Mouse (Mus musculus) hindbrain, embryonic 15.5 days (tissue): ENCODE data around the gene Prkd2. TPM values are rescaled to one million over a fixed set of nuclear protein-coding genes. Genes with fewer than 3 reads are reported as not detected.

Experiments
- ATAC-seq: fragments of 200-750 bp; cut with Nextera tagmentation; 2 replicates; pipeline ENCODE4 v1.8.0; 2017; ENCODE audit warnings: low read depth, moderate number of reproducible peaks, moderate TSS enrichment; ENCODE audit not compliant: low FRiP score
- H3K27ac ChIP-seq: fragments of 300-500 bp; sonication (generic); replicated peaks from 2 replicates; pipeline ENCODE4 v1.5.1; 2015; ENCODE audit warnings: mild to moderate bottlenecking, inconsistent platforms
- H3K27me3 ChIP-seq: fragments of 300-500 bp; sonication (generic); 2 replicates; pipeline ENCODE4 v1.6.1; 2015; ENCODE audit warnings: control low read depth, inconsistent platforms
- H3K36me3 ChIP-seq: fragments of 300-500 bp; sonication (generic); 2 replicates; pipeline ENCODE4 v1.6.1; 2015; ENCODE audit warnings: control low read depth, inconsistent platforms
- H3K4me1 ChIP-seq: fragments of 300-500 bp; sonication (generic); replicated peaks from 2 replicates; pipeline ENCODE4 v1.6.1; 2015; ENCODE audit warnings: control low read depth, inconsistent platforms
- H3K4me2 ChIP-seq: fragments of 300-500 bp; sonication (generic); 2 replicates; pipeline ENCODE4 v1.6.1; 2015; ENCODE audit warnings: moderate library complexity, mild to moderate bottlenecking, inconsistent platforms
- H3K4me3 ChIP-seq: fragments of 300-500 bp; sonication (generic); 2 replicates; pipeline ENCODE4 v1.5.1; 2015; ENCODE audit warnings: mild to moderate bottlenecking, inconsistent platforms
- H3K9ac ChIP-seq: fragments of 300-500 bp; sonication (generic); 2 replicates; pipeline ENCODE4 v1.6.1; 2015; ENCODE audit warnings: inconsistent platforms
- H3K9me3 ChIP-seq: fragments of 300-500 bp; sonication (generic); 2 replicates; pipeline ENCODE4 v1.6.1; 2016; ENCODE audit warnings: control low read depth, inconsistent platforms
- WGBS: fragments of 180-500 bp; shearing (Covaris S2); methylation state at CpG from one replicate; pipeline ENCODE4 v1.1.7; 2015; 5-methylcytosine and 5-hydroxymethylcytosine counted together
- polyA plus RNA-seq: library from polyadenylated mRNA; unstranded; fragments of >200 nt; fragmentation: Nextera tagmentation; extraction: Ambion mirVana; gene quantifications from 2 replicates; pipeline ENCODE4 v1.2.1, GENCODE M21; 2015

Gene Prkd2
- polyA plus RNA-seq, 1 experiment from 2014 or later, result 6.7 TPM

DNA sequence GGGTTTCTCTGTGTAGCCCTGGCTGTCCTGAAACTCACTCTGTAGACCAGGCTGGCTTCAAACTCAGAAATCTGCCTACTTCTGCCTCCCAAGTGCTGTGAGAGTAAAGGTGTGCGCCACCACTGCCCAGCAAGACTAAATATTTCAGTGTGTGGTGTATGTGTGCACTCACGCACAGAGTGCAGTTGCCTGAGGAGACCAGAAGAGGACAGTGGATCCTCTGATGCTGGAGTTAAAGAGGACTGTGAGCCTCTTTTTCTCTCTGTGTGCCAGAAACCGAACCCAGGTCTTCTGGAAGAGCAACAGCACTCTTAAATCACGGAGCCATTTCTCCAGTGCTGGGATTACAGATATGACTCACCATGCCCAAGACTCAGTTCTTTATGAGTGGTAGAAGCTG is 30.7 kb downstream of the Prkd2 start:
- Histone ChIP-seq H3K4me2 (no peak overlapping the region; the same call in 1 of the 2 replicates), H3K27ac (no peak overlapping the region), H3K4me1 (peaks cover 39% of the 10 kb centered on the region), H3K36me3 (no peaks in the 10 kb centered on the region), H3K9ac (no peak overlapping the region), H3K27me3 (no peaks in the 10 kb centered on the region), H3K4me3 (no peak overlapping the region), H3K9me3 (no peaks in the 10 kb centered on the region)
- no peak for ATAC-seq
- 94% methylated on average over 4 of the region's 4 CpGs for WGBS

DNA sequence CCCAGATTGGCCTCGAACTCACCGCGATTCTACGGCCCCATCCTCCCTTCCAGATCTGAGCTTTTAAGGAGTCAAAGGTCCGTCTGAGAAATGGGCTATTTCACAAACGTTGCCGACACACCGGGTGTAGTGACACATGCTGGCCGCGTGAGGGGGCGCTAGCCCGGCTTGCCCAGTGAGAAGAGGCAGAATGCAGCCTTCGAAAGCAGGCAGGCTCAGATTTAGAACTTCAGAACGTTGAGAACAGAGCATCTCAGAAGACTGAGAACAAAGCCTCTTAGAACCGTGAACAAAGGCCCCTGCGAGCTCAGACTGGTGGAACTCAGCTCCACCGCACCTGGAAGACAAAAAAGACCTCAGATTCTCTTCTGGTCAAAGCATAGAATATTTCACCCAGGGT is 31.5 kb downstream of the Prkd2 start:
- Histone ChIP-seq H3K9me3 (no peaks in the 10 kb centered on the region), H3K4me2 (peak overlapping the region; percentile 45), H3K27ac (peak overlapping the region; percentile 73), H3K4me1 (peaks cover 38% of the 10 kb centered on the region), H3K36me3 (no peaks in the 10 kb centered on the region), H3K9ac (no peak overlapping the region), H3K4me3 (peak overlapping the region; percentile 74), H3K27me3 (no peaks in the 10 kb centered on the region)
- 5% methylated on average over 17 of the region's 17 CpGs for WGBS
- no peak for ATAC-seq

DNA sequence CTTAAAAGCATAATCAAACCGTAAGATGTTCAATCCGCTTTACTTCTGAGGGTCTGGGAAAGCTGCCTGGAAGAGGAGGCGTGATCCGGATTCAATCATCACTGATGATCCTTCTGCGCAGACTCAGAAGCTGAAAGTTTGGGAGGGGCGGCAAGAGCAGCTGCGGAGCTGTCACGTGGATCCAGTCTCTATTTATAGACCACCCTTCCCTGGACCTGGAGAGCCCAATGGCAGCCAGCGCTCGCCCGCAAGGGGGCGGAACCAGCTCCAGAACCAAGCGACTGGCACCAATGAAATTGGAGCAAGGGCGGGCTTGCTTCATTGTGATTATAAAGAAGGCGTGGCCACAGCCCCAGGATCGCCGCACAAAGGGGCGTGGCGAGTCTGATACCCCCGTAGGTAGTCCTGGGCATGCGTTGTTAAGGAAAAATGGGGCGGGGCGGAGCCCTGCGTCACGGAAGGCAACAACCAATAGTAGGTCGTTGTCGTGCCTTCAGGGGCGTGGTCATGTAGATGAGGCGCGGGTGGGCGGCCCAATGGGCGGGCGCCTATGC is 32.1 kb downstream of the Prkd2 start:
- Histone ChIP-seq H3K9ac (peak overlapping the region; percentile 80), H3K4me1 (peaks cover 34% of the 10 kb centered on the region), H3K27ac (peak overlapping the region; percentile 87), H3K9me3 (no peaks in the 10 kb centered on the region), H3K4me2 (peak overlapping the region; percentile 80), H3K27me3 (no peaks in the 10 kb centered on the region), H3K4me3 (peak overlapping the region; percentile 74), H3K36me3 (no peaks in the 10 kb centered on the region)
- WGBS, result under 1% methylated on average over 33 of the region's 33 CpGs
- peak; percentile 98 for ATAC-seq

DNA sequence AGATGAGACGGTGACA is 32.4 kb downstream of the Prkd2 start, which contains the start of gene Dact3:
Gene Dact3, plus strand, starts transcription at position 8 of the 16 bp plus-strand sequence.
- no peaks in the 10 kb centered on the region for H3K9me3 ChIP-seq
- ATAC-seq, result no peak
- no peaks in the 10 kb centered on the region for H3K36me3 ChIP-seq
- no peaks in the 10 kb centered on the region for H3K27me3 ChIP-seq
- H3K27ac ChIP-seq, result peak within 1 kb of the TSS; percentile 87
- H3K4me2 ChIP-seq, result peak within 1 kb of the TSS; percentile 80
- peak within 1 kb of the TSS; percentile 80 for H3K9ac ChIP-seq
- peaks cover 34% of the 10 kb centered on the region for H3K4me1 ChIP-seq
- WGBS, result 0% methylated on average over 1 of the region's 1 CpGs
- peak within 1 kb of the TSS; percentile 74 for H3K4me3 ChIP-seq

DNA sequence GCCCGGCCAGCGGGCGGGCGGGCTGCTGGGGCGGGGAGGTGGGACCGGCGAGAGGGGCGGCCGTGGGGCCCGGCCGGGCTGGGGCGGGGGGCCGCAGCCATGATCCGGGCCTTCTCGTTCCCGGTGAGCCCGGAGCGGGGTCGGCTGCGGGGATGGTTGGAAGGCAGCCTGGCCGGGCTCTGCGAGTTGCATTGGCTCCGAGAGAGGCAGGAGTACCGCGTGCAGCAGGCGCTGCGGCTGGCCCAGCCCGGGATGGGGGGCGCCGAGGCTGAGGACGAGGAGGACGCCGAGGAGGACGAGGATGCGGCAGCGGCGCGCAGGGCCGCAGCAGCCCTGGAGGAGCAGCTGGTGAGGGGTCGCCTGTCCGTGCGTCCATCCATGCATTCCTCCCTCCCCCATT is 32.6 kb downstream of the Prkd2 start:
- Histone ChIP-seq H3K27ac (peak overlapping the region; percentile 87), H3K4me2 (peak overlapping the region; percentile 80), H3K27me3 (no peaks in the 10 kb centered on the region), H3K9ac (peak overlapping the region; percentile 80), H3K4me1 (peaks cover 34% of the 10 kb centered on the region), H3K4me3 (peak overlapping the region; percentile 74), H3K9me3 (no peaks in the 10 kb centered on the region), H3K36me3 (no peaks in the 10 kb centered on the region)
- ATAC-seq, result peak; percentile 58; the same call in 1 of the 2 replicates
- 1% methylated on average over 29 of the region's 42 CpGs for WGBS

DNA sequence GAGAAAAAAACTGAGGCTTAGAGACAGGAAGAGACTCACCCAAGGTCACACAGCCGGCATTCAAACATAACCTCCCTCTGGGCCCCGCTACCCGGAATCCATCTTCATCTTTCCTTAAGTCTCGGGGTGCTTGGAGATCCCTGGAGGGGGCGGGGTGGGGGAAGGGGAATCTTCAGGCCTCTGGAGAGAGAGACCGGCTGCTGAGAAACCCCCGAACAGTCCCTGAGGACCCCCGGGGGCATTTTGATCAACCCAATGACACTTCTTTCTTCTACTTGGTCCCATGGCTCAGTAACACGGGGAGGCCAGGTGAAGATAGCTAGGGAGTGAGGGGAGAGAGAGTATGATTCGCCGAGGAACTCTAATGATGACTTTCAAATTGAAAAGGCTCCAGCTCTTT is 33.3 kb downstream of the Prkd2 start:
- Histone ChIP-seq H3K4me3 (peak overlapping the region; percentile 74), H3K4me1 (peaks cover 33% of the 10 kb centered on the region), H3K4me2 (peak overlapping the region; percentile 80), H3K27me3 (no peaks in the 10 kb centered on the region), H3K36me3 (no peaks in the 10 kb centered on the region; the same call in 1 of the 2 replicates), H3K9me3 (no peaks in the 10 kb centered on the region), H3K27ac (no peak overlapping the region), H3K9ac (peak overlapping the region; percentile 80)
- no peak for ATAC-seq
- WGBS, result 5% methylated on average over 11 of the region's 11 CpGs

DNA sequence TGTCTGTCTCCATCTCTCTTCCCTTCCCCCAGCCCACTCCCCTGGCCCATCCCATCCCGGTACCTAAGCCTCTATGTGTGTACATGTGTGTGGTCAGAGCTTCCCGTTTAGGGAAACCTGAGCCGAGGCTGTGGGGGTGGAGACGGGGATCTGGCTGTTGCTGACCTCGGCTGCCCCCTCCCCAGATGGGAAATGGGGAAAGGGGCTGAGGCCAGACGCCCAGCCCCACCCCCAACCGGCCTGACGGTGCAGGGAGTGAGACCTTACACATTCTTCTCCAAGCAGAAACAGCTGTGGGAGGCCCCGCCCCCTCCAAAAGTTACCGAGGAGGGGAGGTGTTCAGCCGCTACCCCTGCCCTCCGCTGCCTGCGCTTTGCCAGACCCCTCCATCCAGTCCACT is 33.9 kb downstream of the Prkd2 start:
- ATAC-seq, result no peak
- Histone ChIP-seq H3K27ac (no peak overlapping the region), H3K4me3 (peak overlapping the region; percentile 74), H3K9me3 (no peaks in the 10 kb centered on the region), H3K27me3 (no peaks in the 10 kb centered on the region), H3K36me3 (no peaks in the 10 kb centered on the region; the same call in 1 of the 2 replicates), H3K9ac (peak overlapping the region; percentile 80; the same call in 1 of the 2 replicates), H3K4me2 (peak overlapping the region; percentile 80), H3K4me1 (peaks cover 33% of the 10 kb centered on the region)
- WGBS, result 5% methylated on average over 13 of the region's 13 CpGs

DNA sequence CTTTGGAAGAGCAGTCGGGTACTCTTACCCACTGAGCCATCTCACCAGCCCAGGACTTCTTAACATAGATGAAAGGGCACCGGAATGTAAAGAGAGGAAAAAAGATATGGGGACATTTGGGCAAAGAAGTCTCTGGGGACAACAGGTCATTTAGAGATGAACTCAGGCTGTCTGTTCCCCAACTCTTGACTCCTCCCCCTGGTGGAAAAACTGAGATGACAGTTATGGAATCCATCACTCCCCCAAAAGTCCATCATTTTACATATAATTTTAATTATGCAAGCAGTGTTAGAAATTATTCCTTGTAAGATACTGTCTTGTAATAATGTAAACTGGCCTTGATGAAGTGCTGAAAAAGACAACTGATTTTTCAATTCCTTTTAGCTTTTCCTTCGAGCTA is 35.0 kb downstream of the Prkd2 start:
- no peak overlapping the region for H3K4me2 ChIP-seq
- no peaks in the 10 kb centered on the region for H3K9me3 ChIP-seq
- no peak overlapping the region for H3K9ac ChIP-seq
- H3K4me3 ChIP-seq, result no peak overlapping the region
- no peak overlapping the region for H3K27ac ChIP-seq
- H3K4me1 ChIP-seq, result peaks cover 33% of the 10 kb centered on the region
- peaks cover 3% of the 10 kb centered on the region for H3K36me3 ChIP-seq
- WGBS, result 85% methylated on average over 3 of the region's 3 CpGs
- H3K27me3 ChIP-seq, result no peaks in the 10 kb centered on the region
- no peak for ATAC-seq

DNA sequence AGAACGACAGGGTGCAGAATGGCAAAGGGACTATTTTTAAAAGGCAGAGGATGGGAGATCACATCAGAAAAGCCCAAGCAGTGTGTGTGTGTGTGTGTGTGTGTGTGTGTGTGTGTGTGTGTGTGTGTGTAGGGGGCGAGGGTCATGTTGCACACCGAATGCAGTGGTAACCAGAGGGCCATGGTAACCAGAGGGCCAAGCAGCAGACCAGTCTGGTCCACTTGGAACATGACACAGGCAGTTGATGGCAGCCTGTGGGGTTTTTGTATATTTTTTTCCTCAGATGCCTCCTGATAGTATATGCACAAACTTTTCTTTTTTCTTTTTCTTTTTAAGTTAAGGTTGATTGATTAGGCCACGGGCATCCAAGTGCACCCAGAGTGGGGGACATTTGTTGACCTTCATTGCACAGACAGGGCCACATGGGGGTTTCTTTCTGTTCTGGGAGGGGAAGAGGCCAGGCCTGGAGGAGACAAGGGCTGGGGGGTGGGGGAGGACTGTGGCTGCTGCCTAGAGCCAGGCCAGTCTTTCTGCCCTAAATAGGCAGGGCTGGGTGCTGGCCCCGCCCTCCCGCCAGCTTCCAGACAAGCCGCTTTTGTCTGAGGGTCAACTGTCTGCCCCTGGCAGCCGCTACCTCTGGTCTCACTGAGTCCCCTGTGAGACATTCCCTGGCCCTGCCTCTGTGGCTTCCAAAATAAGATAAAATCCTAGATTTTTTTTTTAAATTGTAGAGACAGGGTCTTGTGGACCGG is 37.3 kb downstream of the Prkd2 start:
- Histone ChIP-seq H3K36me3 (peaks cover 15% of the 10 kb centered on the region), H3K27me3 (peaks cover 19% of the 10 kb centered on the region), H3K4me2 (no peak overlapping the region), H3K4me1 (peaks cover 28% of the 10 kb centered on the region), H3K4me3 (no peak overlapping the region), H3K9me3 (no peaks in the 10 kb centered on the region), H3K27ac (no peak overlapping the region), H3K9ac (no peak overlapping the region)
- 22% methylated on average over 9 of the region's 9 CpGs for WGBS
- no peak for ATAC-seq

DNA sequence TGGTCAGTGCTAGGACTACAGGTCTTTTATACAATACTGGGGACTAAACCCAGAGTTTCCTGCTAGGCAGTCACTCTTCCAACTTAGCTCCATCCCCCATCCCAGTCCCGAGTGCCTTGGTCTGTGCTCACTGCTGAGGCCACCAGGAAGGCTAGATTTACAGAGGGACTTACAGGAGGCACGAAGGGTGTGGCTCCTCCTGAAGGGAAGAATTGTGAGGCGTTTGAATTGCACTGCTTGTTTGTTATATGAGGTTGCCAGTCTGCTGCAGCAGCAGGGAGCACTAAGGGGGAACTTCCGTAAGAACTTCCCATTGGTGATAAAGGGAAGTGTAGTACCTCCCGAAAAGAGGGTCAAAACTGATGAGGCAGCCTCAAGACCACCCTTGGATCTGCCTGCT is 37.9 kb downstream of the Prkd2 start:
- Histone ChIP-seq H3K27me3 (peaks cover 19% of the 10 kb centered on the region), H3K36me3 (peaks cover 20% of the 10 kb centered on the region), H3K4me2 (no peak overlapping the region), H3K9ac (no peak overlapping the region), H3K27ac (no peak overlapping the region), H3K4me3 (no peak overlapping the region), H3K9me3 (no peaks in the 10 kb centered on the region), H3K4me1 (peaks cover 27% of the 10 kb centered on the region)
- no peak for ATAC-seq
- 16% methylated on average over 5 of the region's 5 CpGs for WGBS

DNA sequence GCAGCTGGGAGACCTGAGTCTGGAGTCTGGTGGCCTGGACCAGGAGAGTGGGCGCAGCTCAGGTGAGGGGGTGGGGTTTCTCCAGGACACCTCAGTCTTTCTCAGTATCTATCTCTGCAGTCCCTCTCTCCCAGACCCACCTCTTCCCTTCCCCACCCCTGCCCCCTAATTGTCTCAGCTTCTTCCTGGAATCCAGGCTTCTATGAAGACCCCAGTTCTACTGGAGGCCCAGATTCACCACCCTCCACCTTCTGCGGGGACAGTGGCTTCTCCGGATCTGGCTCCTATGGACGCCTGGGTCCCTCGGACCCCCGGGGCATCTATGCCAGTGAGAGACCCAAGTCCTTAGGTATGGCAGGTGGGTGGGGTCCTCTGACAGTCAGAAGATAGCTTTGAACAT is 40.5 kb downstream of the Prkd2 start:
- Histone ChIP-seq H3K9me3 (no peaks in the 10 kb centered on the region), H3K4me3 (no peak overlapping the region), H3K9ac (no peak overlapping the region), H3K4me2 (no peak overlapping the region), H3K4me1 (peaks cover 9% of the 10 kb centered on the region), H3K27ac (no peak overlapping the region), H3K27me3 (peaks cover 23% of the 10 kb centered on the region), H3K36me3 (peaks cover 37% of the 10 kb centered on the region)
- ATAC-seq, result no peak
- WGBS, result 93% methylated on average over 6 of the region's 6 CpGs

DNA sequence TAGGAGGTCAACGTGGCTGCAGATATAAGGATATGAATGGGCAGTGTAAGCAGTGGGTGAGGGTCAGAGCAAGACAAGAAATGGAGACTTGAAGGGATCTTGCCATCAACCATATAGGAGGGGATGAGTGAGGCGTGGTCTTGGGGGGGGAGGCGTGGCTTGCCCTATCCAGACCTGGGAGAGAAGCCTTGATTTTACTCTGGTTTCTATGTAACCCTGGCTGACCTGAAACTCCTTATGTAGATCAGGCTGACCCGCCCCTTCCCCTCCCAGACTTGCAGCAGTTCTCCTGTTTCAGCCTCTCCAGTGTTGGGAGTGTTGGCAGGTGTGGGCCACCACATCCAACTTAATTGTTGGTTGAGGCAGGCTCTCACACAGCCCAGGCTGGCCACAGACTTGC is 41.6 kb downstream of the Prkd2 start:
- ATAC-seq, result no peak
- WGBS, result 61% methylated on average over 4 of the region's 4 CpGs
- no peak overlapping the region for H3K9ac ChIP-seq
- H3K27ac ChIP-seq, result no peak overlapping the region
- no peak overlapping the region for H3K4me2 ChIP-seq
- no peaks in the 10 kb centered on the region for H3K9me3 ChIP-seq
- H3K4me3 ChIP-seq, result no peak overlapping the region
- peaks cover 26% of the 10 kb centered on the region for H3K27me3 ChIP-seq
- peaks cover 9% of the 10 kb centered on the region for H3K4me1 ChIP-seq
- H3K36me3 ChIP-seq, result peaks cover 37% of the 10 kb centered on the region

DNA sequence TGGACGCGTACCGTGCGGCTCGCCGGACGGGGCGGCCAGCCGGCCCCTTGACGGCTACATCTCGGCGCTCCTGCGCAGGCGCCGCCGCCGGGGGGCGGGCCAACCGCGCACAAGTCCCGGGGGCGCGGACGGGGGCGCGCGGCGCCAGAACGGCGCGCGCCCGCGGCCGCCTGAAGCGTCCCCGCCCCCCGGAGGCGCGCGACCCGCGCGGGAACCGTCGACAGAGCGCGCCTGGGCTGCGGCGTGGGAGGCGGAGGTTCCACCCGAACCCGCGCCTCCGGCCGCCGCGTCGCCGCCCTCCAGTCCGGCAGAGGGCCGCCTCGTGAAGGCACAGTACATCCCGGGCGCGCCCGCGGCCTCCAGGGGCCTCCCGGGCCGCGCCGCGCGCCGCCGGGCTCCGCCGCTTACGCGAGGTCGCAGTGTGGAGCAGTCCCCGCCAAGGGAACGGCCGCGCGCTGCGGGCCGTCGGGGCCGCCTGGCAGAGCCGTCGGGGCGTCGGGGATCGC is 42.6 kb downstream of the Prkd2 start:
- H3K36me3 ChIP-seq, result peaks cover 37% of the 10 kb centered on the region

More for the DNA sequence above, 42.6 kb downstream of the Prkd2 start:
- WGBS, result 11% methylated on average over 73 of the region's 95 CpGs
- Histone ChIP-seq H3K27me3 (peaks cover 29% of the 10 kb centered on the region), H3K4me3 (peak overlapping the region; percentile 19), H3K4me1 (peaks cover 5% of the 10 kb centered on the region), H3K27ac (no peak overlapping the region), H3K9me3 (no peaks in the 10 kb centered on the region), H3K9ac (no peak overlapping the region), H3K4me2 (peak overlapping the region; percentile 26)
- ATAC-seq, result no peak
